Mouse (Mus musculus) right cerebral cortex, adult 18-20 months (tissue): Measurements from ENCODE around the gene Myo7a.

ENCODE experiments used
- DNase-seq: peaks from one replicate; pipeline ENCODE4 v3.0.0; 2022; ENCODE audit warnings: mixed read lengths

Gene Myo7a

DNA sequence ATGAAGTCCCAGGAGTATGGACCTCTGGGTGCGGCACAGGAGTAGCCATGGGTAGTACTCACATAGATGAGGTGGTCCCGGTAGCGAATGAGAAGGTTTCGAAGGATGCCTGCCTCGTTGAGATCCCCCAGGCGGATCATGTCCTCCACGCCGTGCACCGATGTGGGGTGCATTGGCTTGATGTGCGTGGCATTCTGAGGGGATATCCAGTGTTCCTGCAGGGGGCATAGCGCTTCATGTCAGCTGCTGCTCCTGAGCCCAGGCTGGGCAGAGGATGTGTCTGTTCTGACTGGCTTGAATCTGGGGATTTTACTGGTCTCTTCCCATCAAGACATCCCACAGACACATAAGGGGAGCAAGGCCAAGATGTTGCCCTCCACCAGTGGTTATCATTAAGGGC is 16.8 kb downstream of the Myo7a start:
- DNase-seq = no peak

DNA sequence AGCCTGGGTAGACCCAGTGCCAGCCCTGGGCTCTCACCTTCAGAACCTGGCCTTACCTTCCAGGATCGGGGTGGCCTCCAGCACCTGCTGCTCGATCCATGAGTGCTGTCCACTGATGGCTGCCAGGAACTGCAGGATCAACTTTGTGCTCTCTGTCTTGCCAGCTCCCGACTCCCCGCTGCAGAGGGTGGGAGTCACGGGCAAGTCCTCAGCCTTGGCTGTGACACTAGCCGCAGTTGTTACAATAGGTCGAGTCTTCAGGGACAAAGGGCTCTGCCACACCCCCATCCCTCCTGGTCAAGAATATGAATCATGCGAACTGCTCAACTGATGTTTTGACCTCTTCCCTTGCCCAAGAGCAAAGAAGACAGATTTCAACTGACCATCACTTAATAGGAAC is 21.8 kb downstream of the Myo7a start:
- no peak for DNase-seq

DNA sequence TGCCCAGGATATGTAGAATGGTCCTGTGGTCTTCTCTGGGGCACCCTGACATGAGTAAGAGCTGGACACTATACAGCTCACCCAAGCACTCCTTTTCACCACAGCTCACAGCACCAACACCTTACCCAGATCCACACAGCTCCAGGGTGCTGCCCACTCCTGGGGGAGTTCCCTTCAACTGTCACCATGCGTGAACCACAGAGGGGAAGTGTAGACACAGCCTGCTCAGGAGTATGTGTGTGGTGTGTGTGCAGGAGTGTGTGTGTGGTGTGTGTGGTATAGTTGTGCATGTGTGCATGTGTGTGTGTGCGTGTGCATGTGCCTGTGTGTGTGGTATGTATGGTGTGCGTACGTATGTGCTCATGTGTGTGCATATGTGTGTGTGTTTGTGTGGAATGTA is 23.5 kb downstream of the Myo7a start:
- DNase-seq = no peak

DNA sequence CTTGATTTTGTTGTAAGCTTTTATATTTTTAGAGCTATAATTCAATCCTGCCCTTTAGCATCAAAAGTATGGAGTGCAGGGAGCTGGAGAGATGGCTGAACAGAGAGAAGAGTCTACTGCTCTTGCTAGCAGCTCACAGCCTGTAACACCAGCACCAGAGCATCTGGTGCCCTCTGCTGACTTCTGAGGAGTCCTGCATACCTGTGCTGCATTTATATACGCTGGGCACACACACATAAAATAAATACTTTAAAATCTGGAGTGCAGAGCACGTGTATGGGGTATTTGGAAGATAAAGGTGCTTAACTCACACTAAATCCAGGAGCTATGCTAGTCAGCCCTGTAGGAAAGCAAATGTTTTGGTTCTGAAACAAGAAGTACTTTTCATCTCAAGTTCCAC is 33.0 kb downstream of the Myo7a start:
- DNase-seq = no peak

DNA sequence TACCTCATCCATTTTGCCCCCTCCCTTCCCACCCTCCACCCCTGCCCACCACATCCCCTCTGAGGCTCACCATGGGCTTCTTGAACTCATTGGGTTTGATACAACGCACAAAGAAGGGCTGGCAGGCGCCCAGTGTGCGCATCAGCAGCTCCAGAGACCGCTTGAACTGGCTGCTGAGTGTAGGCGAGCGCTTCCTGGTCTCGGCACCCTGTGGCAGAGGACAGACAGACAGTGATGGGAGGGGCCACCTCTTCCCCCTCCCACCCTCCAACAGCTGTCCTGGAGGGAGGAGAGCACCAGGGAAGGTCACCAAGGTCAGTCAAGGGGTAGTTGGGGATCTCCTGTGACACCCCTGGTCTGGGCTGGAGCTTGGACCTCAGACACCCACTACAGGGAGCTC is 34.0 kb downstream of the Myo7a start:
- no peak for DNase-seq

DNA sequence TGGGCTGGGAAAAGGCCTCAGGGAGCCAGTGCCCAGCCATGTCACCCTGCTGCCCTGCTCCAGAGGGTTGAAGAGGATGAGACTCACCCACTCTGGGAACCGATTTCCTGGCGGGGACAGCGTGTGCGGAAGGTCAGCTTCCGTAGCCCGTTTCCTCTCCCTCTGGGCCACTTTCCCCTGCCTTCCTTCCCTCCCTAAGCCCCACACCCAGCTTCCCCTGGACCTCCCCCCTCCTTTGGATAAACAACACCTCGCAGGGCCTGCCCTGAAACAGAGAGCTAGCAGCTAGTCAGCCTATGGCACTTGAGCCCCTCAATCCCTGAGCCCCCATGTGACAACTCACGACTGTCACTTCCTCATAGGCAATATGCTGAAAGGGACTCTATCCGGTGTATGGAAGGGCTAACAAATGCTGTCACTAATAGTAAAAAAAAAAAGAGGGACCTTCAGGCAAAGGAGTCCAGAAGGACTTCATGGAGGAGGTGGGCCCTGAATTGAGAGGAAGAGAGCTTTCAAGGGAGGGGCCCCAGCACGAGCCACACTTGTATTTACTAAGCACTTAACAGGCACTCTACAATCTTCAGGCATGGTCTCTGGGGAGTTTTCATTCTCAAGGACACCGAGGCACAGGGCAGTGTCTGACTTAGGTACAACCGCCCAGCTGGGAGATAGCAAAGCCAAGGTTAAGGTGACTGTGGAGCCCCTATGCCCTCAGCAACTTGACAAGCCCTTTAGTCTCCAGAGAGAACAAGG is 34.6 kb downstream of the Myo7a start:
- DNase-seq = no peak

DNA sequence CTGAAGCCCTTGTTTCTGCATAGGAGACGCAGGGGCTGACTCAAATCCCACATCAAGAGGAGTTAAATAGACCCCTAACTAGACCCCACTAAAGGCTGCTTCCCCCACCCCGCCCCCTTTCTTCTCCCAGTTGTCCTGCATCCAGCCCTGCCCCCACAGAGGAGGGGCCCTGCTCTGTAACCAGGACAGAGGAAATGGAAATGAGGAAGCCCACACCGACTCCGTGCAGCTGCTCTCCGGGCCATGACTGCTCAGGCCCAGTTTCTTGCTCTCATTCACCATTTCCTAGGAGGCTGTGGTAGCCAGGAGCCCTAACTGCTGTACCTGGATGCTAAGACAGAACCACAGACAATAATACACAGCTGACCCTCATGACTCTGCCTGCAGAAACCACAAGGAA is 36.9 kb downstream of the Myo7a start:
- DNase-seq = no peak

DNA sequence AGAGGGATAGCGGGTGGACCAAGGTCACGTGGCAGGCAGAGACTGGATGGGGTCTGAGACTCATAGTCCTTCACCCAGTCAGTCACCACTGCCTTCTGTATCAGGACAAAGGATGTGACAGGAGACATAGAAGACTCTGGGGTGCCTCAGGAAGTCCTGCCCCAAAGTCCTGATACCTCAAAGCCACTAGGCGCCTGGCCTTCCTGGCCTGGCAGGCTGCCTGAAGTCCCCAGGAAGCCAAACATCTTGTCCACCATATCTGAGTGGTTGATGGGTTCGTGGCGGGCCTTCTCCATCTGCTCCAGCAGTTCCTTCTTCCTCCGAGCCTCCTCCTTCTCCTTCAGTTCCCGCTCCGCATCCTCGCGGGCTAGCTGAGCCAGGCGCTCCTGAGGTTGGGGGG is 41.9 kb downstream of the Myo7a start:
- DNase-seq = no peak

DNA sequence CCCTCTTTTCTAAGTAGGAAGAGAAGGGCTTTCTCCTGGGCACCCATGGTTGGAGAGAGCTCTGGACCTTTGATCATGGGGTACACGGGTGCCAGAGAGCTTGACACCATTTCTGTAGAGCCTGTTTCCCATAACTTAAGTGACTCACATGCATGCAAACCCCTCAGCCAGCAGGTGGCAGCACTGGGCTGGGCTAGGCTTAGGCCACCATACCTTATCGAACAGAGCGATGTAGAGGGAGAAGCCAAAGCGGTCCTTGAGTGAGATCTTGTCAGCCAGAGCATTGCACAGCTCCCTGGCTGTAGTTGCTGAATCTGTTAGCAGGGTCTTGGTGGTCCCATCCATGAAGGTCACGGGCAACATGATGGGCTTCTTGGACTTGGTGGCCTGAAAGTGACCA is 47.7 kb downstream of the Myo7a start:
- peak; percentile 67 for DNase-seq

DNA sequence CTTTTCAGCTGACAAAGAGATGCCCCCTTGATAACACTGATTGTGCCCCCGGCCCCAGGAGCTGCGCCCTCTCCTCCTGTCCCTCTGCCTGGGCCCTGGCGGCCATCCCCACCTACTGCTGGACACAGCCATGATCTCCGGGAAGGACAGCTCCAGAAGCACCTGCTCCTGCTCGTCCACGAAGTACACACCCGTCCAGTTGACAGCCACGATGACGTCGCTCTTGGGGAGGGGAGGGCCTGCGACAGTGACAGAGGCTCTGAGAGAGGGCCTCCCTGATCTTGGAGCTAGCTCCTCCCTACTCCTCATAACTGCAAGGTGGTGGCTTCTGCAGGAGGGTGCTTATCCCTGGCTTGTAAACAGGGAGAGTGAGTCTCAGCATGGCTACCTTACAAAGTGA is 53.1 kb downstream of the Myo7a start:
- DNase-seq = no peak

DNA sequence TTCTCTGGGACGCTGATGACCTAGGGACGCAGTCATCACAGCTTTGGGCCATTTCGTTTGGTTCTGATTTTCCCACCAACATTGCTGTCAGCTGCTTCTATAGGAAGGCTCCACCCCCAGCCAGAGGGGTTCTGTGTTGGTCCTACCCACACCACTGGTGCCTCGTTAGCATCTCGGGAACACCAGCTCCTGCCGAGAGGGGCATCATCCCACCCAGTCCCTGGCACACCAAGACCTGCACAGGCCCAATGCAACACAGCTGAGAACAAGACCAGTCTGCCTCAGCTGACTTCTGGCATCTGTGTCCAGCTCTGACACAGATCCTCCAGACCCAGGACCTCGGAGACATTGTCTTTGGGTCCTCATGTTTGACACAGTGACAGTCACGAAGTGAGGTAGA is 64.4 kb downstream of the Myo7a start:
- DNase-seq = no peak

DNA sequence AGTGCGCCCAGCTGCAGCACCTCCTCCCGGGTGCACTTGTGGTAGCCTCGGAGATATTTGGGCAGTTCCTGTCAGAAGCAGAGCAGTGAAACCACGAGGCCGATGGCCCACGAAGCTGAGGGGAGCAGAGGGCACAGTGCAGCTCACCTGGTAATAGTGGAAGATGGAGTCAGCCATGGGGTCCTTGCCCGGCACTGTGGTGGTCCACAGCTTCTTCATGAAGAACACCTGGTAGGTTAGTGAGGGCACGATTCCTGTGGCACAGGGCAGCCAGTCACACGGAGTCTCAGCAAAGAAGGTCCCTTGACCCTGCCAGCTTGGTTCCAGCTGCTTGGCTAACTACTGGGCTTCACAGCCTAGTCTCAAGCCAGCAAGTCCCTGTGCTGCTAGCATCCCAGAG is 64.9 kb downstream of the Myo7a start:
- no peak for DNase-seq

DNA sequence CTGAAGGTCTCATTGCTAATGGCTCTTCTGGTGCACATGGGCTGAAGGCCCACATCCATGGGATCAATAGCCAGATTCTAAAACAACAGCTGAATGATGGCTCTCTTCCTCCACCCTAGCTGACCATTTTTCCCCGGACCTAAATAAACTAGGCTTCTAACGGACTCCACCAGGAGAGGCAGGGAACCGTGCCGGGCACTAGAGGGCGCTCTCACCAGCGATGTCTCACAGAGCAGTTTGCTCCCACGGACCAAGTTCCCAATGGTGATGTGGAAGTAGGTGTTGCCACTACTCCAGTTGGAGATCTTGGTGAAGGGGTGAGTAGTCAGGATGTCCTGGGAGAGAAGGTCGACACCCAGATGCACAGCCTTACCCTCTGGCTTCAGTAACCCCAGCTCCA is 67.3 kb downstream of the Myo7a start:
- DNase-seq = peak; percentile 14

DNA sequence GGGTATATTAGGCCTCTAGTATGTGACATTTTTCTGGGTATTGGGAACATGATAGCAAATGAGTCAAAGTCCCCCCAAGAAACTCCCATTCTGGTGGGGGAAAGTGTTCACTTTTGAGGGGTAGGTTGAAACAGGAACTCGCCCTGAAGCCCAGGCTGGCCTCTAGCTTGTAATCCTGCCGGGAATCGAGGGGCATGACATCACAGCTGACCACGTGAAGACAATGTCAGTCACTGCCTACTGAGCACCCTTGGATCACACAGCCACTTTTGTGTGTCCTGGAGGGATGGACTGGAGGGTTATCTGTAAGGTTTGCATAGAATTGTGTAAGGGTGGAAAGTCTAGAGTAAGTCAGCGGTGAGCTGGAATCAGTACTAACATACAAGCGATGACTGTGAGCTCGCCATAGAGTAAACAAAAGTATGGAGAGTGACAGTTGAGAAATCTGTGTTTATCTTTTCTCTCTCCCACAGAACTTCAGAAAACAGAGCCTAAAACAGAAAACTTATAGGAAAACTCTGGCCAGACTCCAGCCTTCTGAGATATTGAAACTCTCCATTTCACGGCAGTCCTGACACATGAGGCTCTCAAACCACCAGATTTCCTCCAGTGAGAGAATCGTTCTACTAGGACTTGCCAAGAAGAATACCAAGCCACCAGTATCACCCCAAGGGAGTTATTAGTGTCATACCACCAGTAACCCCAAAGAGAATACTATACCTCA is 71.1 kb downstream of the Myo7a start:
- DNase-seq = no peak

DNA sequence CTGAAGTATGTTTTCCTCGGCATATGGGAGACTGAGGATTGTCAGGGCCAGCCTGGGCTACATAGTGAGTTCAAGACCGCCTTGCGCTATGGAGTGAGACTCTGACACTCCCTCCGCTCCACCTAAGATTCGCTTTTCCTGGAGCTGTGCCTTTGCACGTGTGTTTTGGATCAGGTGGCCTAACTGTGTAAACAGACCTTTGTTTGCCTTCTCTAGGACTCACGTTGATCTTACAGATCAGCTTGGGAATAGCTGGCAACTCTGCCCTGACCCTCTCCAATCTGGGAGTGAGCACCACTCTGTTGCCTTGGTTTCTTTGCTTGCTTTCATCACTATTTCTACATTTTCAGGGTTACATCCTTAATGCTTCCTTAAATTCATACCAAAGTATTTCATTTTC is 116.7 kb downstream of the Myo7a start:
- no peak for DNase-seq
